Mouse (Mus musculus) lung, adult 2 months (tissue): ENCODE data around the gene Spop.

Experiments used
- CTCF ChIP-seq: fragments of 200-500 bp; IDR thresholded peaks from 2 replicates; pipeline ENCODE4 v1.5.1; 2011; ENCODE audit warnings: mild to moderate bottlenecking, low read length, control low read depth; ENCODE audit not compliant: insufficient read depth
- POLR2A ChIP-seq: fragments of 200-500 bp; IDR thresholded peaks from 2 replicates; pipeline ENCODE4 v1.6.1; 2011; ENCODE audit warnings: low read depth, mild to moderate bottlenecking, control low read depth, low read length, borderline replicate concordance; ENCODE audit errors: extremely low read depth

GRCm38 (mm10) chr11:95476323-95476722 is 62.4 kb downstream of the Spop start:
- TF ChIP-seq POLR2A (no peak), CTCF (no peak)
